Mouse (Mus musculus) layer of hippocampus, adult 8-10 months (tissue): ENCODE measurements at regions not wholly inside any gene's neighbourhood (a gene's known extent, or its start where the extent isn't known, plus 50 kb on each side); places are given as distances from the start of the nearest gene placed in this dataset.

Source experiments
- DNase-seq, 2 experiments: peaks; one replicate each; pipeline ENCODE4 v3.0.0; 2022; ENCODE audit warnings: low spot score in 2 of 2

DNA sequence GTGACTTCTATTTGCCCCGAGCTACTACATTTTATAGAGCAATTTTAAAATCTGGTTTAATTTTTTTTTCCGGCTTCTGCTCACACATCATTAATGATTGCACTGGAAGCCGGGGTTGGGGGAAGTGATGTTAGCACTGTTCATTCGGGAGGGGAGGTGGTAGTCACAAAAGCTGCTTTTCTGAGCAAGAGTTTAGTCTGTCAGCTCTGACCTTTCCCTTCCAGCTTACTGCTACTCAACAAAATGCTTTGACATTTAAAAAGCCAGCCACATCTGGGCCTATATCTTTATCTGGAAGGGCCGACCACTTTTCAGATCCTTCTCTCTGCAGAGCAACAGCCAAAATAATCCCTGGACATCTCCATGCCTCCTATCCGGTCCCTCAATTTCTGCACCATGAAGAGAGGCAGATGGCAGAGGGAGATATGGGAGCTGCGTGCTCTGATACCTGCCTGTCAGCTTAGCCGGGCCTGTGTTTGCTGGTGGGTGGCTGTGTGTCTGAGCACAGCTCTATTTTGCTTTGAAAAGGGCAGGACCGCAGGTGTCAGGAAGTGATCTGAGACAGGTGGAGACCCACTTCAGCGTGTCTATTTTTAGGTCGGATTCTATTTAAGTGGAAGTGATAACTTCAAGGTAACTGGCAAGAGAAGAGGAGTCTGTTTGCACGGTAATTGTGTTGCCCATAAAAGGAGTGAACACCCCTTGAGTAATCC lies 63.1 kb downstream of the Kcnf1 start:
- no peak for DNase-seq

DNA sequence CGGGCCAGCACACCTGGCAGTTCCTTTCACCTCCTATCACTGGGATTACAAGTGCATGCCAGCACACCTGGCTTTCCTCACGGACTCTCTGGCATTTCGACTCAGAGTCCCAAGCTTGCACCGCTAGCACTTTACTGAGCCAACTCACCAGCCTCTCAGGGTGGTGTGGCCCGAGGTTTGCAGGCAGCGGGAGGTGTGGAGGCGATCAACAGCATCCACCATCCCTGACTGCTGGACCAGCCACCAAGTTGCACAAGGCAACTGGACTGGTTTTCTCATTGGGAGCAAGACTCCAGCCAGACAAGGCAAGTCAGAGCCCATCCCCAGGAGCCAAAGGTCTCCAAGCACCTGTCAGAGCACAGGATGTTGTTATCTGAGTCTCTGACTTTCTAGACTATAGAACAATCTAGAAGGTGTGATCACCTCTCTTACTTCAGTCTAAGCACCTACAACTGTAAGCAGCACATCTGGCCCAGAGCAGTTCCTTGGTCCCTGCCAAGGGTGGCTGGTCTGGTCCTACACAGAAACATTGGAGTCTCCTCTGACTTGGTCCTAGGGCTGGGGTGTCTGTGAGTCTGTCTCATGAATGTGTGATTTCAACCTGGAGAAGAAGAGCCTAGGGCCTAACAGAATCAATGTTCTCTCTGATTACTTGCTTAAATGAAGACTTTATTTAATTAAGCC lies 63.8 kb downstream of the Kcnf1 start:
- no peak for DNase-seq

DNA sequence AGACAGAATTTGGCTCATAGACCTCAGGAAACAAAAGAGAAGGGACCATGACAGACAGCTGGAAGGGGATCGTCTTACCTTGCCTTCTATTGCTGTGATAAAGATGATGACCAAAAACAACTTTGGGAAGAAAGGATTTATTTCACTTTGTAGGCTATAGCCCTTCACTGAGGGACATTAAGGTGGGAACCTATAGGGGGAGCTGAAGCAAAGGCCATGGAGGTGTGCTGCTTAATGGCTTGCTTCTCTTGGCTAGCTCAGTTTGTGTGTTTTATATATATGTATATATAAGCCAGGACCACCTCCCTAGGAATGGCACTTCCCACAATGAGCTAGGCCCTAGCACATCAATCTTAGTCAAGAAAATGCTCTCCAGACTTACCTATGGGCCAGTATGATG lies 70.5 kb downstream of the Kcnf1 start:
- DNase-seq, result no peak

DNA sequence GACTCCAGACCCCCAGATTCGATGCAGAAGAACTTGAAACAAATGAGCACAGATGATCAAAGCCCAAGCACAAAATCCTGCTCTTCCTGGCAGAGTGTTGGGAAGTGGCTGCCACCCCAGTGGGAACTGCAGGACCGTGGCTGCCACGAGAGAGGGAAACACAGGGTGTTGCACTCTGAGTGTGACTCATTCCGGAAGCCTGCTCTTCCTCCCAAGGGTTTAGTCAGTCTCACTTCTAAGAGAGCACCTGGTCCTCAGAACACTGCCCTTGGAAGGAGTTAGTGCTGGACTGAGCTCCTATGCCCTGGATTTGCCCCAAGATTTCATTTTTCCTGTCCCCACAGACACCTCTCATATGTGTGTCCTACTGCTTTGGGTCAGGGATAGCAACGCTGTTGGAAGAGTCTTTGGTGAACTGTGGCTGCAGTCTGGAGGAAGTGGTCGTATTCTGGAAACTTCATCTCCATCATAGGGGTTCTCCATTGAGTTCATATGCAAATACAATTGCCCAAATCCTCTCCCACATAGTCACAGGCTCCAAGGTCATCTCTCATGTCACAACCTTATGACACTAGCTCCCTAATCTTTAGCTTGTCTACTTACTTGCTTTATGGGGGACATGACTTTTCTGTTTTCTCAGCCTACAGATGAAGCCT lies 71.5 kb downstream of the Kcnf1 start:
- no peak for DNase-seq

DNA sequence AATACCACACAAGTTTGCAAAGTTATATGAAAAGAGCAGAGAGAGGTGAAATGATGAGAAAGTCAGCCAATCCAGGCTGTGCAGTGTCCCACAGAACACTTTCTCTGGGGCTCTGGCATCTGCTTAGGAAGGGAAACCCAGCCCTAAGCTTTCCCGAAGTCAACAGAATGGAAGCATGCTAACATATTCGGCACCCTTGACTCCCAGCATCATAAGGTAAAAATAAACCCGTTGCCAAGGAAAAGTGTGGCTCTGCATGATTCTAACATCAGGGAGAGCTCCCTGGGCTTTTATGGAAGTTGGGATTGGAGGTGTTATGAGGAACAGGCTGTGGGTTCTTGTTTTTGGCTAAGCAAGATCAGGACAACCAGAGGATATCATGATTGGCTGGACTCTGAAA lies 74.8 kb downstream of the Kcnf1 start:
- no peak for DNase-seq

DNA sequence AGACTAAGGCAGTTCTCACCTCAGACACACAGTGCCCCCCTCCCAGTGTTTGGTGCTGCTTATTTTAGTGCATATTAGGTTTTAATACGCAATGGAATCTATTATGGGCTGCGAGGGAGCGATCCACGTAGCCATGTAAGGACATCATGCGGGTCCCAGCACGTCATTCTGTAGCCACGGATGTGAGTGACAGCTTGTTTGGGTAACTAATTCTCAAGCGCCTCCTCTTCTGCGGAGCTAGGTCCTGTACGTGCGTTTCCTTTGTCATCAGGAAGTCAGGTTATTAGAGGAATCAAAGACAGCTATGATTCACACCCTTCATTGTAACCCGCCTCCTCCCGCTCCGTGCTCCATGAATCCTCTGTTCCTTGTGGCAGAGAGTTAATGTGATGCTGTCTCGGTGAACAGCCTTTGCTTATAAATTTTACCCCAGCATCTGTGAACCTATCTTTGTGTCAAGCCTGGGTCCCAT lies 78.9 kb downstream of the Kcnf1 start:
- DNase-seq, result peak; percentile 36 to 49

DNA sequence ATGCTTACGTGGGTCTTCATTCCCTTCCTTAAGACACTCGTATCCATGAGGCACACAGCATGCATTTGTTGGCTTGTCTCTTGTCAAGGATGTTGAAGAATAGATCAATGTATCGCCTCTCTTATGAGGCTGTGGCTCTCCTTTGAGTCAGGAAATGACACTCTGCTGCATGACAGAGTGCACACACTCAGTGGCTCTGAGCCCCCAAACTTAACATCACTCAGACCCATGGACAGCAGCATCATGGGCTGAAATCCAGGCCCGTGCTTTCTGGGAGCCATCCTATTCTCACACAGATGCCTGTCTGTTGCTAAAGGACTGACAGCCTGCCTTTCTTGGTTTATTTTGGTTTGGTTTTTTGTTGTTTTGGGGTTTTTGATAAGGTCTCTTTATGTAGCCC lies 81.9 kb downstream of the Kcnf1 start:
- no peak for DNase-seq

DNA sequence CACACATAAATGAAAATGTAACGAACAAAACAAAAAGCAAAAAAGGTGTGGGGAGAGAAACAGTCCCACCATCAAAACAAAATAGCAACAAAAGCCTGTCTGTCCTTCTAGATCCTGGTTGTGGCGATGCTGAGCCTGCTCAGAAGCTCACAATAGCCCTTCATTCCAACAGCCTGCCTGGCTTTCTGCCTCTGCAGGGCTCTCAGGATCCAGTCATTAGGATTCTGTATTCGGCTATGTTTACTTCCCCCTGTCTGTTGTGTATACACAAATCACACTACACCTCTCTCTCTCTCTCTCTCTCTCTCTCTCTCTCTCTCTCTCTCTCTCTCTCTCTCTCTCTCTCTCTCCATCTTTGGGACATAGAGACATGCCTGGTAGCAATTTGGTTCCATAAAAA lies 82.2 kb upstream of the 2410004P03Rik start:
- no peak for DNase-seq

DNA sequence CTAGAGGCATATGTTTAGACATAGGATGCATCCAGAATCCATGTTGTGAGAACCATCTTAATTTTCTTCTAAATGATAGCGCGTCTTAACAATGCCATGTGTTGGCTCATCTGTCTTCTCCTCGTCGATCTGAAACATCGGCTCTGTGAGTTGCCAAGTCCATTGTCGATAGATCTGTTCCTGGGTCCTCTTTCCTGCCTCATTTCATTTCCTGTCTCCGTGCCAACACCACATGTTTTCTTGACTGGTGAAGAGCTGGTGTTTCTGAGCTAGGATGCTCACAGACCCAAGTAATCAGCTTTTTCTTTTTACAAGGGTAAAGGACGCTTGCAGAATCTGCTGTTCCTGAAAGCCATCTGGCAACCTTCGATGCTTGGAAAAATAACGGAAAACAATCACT lies 79.5 kb upstream of the 2410004P03Rik start:
- DNase-seq, result peak; percentile 77 to 79

DNA sequence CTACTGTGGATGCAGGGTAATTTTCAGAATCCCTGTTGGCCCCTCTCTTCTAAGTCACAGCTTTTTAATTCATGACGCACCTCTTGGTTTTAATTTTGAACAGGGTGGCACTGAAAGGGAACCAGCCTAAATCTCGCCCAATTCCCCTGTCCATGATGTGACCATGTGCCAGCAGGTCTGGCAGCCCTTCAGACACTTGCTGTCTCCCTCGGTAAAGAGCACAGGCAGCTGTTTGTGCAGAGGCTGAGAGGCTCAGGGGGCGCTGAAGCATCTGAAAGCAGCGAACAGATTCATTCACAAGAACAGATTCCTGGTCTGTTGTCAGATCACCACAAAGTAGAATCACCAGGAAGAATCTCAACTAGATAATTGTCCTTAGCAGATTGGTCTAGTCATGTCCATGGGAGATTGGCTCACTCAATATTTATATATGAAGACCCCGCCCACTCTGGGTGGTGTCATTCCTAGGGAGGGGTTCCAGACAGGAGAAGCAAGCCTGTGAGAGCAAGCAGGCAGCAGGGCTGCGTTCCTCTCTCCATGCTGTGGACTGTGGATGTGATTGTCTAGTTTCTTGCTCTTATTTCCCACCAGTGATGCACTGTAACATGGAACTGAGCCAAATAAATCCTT lies 78.3 kb upstream of the 2410004P03Rik start:
- DNase-seq, result no peak

DNA sequence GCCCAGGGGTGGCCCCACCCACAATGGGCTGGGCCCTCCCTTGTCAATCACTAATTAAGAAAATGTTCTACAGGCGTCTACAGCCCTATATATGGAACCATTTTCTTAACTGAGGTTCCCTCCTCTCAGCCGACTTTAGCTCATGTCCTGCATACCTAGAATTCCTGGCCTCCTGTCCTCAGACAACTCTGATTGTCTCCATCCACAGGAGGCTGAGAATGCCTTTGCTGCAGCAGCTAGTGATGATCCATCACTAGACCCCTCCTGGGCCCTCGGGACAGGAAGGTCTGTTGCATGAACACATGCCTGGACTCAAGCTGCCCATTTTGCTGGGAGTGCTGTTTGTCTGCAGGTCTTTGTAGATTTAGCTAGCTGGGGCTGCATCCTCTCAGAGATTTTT lies 75.9 kb upstream of the 2410004P03Rik start:
- DNase-seq, result no peak

DNA sequence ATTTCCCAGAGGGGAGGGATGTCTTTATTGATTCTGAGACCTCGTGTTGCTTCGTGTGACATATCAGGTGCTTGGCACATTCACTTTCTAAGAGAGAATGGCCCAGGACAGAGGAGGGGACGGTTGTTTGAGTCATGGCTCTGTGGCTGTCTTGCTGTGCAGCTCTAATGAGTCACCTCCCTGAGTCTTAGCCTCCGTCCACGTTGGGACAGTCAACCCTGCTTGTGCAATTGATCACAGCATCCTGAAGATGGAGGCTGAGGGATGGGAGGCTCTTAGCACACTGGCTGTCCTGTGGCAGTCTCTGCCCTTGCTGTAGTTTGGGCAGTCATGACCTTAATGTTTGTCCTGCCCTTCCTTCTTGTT lies 73.7 kb upstream of the 2410004P03Rik start:
- no peak for DNase-seq

DNA sequence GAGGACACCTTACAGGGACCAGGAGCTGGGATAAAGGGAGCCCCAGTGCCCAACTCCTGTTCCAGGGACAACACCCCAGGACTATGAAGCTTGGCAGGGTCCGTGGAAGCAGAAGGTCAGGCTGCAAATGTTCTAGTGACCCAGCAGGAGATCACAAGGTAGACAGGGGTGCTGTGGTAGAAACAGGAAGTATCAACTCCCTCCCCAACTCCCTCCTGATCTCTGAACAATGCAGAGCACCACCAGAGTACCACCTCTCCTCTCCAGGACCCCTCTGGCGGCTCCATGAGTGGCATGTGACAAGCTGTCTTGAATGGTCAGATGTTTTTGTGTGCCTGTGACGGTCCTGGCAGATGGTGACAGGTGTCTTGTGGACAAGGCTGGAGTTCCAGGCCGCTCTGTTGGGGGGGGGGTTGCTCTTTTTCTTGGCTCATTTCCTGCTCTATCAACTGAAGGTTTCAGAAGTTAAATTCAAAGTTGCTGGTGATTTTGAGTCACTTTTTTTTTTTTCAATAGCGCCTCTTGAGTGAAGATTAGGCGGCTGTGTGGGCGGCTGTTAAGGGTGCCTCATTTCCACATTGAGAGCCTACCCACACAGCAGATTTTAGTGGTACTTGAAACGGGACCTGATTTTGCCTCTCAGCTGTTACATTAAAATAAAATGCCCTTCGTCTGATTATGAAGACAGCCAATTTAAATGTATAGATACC lies 73.1 kb upstream of the 2410004P03Rik start:
- peak; percentile 54 to 55 for DNase-seq

DNA sequence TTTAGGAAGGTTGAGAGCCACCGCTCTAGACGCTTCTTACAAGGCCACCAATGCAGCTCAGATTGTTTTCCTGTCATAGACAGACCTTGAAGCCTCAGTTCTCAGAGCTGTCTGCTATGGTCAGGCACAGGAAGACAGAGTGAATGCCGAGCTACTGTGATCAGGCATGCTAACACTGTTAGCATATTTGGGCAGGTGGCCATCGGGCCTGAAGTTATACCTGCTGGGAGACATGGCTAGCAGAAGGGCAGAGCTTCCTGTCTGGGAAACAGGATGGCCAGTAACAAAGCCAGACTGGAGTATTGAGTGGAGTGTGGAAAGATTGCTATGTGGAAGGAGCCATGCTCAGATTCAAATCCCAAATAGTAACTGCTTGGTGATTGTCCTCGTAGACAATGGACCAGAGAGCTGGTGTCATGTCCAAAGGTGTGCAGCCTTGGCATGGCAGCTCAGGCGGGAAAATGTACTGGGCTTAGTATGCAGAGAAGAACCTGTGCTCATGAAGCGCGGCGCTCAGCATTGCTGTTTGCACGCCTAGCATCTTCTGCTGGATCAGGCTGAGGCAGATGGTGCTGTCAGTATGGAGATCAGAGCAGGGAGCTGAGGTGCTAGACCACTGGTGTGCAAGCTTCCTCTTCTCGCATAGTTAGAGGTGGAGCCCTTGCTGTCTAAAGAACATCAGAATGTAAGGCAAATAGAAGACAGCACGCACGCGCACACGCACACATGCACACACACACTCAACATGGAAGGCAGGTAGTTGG lies 60.3 kb upstream of the 2410004P03Rik start:
- DNase-seq, result no peak

DNA sequence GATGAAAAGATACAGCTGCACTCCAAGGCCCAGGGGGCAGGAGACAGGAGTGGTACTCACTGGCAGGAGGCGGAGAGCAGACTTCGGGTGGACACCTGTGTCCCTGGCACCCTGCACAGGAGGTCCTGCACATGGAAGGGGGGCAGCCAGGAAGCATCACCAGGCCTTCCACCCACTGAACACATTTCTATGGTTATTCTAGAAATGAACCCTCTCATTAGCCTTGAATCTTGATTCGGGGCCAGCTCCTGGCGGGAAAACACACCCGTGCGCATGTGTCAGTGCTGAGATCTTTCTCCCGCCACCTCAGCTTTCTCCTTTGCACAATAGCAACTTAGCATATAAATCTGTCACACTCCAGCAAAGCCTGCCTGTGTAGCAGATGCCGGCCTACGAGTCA lies 58.3 kb upstream of the 2410004P03Rik start:
- DNase-seq, result peak; percentile 84 to 89

DNA sequence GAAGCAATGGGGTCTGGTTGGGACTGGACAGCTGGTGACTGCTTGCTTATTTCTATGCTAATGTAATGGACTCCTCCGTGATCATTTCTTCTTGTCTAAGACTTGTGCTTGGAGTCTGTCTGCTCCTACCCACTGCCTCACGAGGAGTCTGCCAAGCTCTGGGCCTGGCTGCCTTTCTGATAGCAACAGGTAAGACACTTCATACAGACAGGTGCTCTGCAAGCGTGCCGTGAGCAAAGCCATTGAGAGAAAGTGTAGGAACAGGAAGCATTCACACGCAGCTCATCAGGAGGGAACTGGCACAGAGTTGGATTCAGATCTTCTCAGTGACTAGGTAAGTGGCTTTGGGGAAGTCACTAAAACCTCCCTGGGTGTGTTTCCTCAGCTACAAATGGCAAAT lies 57.6 kb upstream of the 2410004P03Rik start:
- DNase-seq, result no peak

DNA sequence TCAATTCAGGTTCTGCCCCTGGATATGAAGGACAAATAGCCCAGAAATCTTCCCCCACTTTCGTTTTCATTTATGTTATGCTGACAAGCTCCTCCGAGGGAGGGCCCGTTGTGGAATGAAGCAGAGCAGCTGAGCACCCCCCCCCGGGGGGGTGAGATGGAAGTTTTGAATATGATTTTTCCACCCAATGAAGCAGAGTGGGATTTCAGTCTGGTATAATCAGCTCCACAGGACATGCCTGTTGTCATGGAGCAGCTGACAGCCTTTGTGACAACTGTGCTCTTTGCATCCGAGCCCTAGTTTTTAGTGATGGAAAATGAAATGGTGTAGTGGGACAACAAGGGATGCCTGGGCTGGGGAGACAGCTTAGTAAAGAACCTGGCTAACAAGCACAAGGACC lies 52.4 kb upstream of the 2410004P03Rik start:
- peak in 1 of 2 experiments; percentile 20 for DNase-seq
